Mouse (Mus musculus): ENCODE measurements around the gene Pygl. TPM values are rescaled to one million over a fixed set of nuclear protein-coding genes. Genes with fewer than 3 reads are reported as not detected.

Pygl gene
- polyA plus RNA-seq, 2 experiments: 18.3 to 23.3 TPM

DNA sequence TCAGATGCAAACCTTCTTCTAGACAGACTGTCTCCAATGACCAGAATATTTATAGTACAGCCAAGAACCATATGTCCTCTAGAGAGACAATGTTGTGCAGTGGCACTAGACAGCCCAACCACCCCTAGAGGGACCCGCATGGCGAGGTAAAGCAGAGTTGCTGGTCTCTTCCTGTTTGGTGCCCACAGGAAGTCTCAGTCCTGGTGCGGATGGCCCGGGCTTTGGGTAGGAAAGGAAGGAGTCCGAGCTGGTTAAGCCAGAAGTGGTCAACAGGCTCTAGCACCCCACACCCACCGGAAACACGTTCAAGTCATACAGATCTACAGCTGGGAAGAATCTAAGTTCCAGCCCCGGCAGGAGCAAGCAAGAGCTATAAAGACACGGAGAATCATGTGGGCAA lies 36.0 kb upstream of the Pygl start:
- no peak for TF ChIP-seq POLR2A (IDR thresholded peaks at IDR 0.05; ENCODE audit: borderline replicate concordance, extremely low read depth, insufficient read depth, insufficient read length)
- no peak overlapping the region for H3K9ac ChIP-seq (ENCODE audit: low read depth, low read length, severe bottlenecking)
- no peaks in the 10 kb centered on the region; the same call in 1 of the 2 replicates for H3K27me3 ChIP-seq (ENCODE audit: control insufficient read depth, insufficient read depth, low read length)
- no peak overlapping the region for H3K4me3 ChIP-seq (replicated peaks; ENCODE audit: low read length)
- no peaks in the 10 kb centered on the region for H3K36me3 ChIP-seq (ENCODE audit: control insufficient read depth, insufficient read depth, low read length)
- H3K27ac ChIP-seq (replicated peaks; ENCODE audit: low read depth, low read length): no peak overlapping the region
- H3K4me1 ChIP-seq (ENCODE audit: control insufficient read depth, insufficient read depth, low read length): no peaks in the 10 kb centered on the region; the same call in 1 of the 2 replicates
- no peak for ATAC-seq (ENCODE audit: low FRiP score, low read depth)
- no peak overlapping the region for H3K4me2 ChIP-seq (replicated peaks; ENCODE audit: low read depth, low read length, severe bottlenecking)
- no peaks in the 10 kb centered on the region for H3K9me3 ChIP-seq (ENCODE audit: control insufficient read depth, low read length)
- 86% methylated on average over 9 of the region's 9 CpGs for WGBS
- no peak for DNase-seq (ENCODE audit: low spot score)

DNA sequence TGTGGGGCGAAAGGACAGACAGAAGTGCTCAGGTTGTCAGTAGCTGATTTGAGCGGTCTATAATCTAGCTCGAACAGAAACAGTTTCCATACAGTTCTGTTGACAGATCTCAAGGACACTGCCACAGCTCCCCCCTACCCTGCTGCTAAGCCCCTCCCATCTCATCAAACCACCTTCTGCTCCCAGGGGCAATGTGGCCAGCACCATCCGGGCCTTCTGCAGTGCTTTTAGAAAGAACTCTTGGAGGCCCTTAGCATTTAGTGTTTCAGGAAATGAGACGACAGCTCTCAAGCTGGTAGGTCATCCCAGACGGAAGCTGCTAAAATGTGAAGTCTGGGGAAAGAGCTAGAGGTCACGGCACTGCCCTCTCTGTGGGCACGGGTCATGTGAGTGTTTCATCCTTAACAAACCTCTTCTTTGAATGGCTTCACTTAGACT lies 35.2 kb upstream of the Pygl start:
- Histone ChIP-seq H3K9me3 (ENCODE audit: control insufficient read depth, low read length) (no peaks in the 10 kb centered on the region), H3K9ac (ENCODE audit: low read depth, low read length, severe bottlenecking) (no peak overlapping the region), H3K36me3 (ENCODE audit: control insufficient read depth, insufficient read depth, low read length) (no peaks in the 10 kb centered on the region), H3K4me3 (replicated peaks; ENCODE audit: low read length) (no peak overlapping the region), H3K4me2 (replicated peaks; ENCODE audit: low read depth, low read length, severe bottlenecking) (no peak overlapping the region), H3K27ac (replicated peaks; ENCODE audit: low read depth, low read length) (no peak overlapping the region), H3K27me3 (ENCODE audit: control insufficient read depth, insufficient read depth, low read length) (no peaks in the 10 kb centered on the region; the same call in 1 of the 2 replicates), H3K4me1 (ENCODE audit: control insufficient read depth, insufficient read depth, low read length) (no peaks in the 10 kb centered on the region; the same call in 1 of the 2 replicates)
- ATAC-seq (ENCODE audit: low FRiP score, low read depth) (no peak), DNase-seq (ENCODE audit: low spot score) (no peak)
- TF ChIP-seq POLR2A (IDR thresholded peaks at IDR 0.05; ENCODE audit: borderline replicate concordance, extremely low read depth, insufficient read depth, insufficient read length): no peak
- 37% methylated on average over 8 of the region's 8 CpGs for WGBS

DNA sequence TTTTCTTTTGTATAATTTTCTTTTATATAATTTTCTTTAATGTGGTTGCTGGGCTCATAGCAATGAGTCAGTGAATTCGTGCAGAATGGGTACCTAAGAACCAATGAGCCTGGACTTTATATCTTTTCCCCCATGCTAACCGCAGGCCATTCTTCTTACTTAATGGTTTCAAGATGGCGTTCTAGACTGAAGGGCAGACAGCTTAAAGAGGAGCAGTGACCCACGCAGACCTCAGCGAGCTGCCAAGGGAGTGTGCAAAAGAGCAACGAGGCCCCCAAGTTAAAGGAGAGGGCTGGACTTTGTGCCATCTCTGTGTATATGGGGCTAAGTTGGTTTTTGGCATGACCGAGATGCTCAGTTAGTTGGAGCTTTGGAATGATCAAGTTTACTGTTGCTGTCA lies 32.4 kb upstream of the Pygl start:
- Histone ChIP-seq H3K9me3 (ENCODE audit: control insufficient read depth, low read length) (no peaks in the 10 kb centered on the region), H3K9ac (ENCODE audit: low read depth, low read length, severe bottlenecking) (no peak overlapping the region), H3K27ac (replicated peaks; ENCODE audit: low read depth, low read length) (no peak overlapping the region), H3K4me3 (replicated peaks; ENCODE audit: low read length) (no peak overlapping the region), H3K4me2 (replicated peaks; ENCODE audit: low read depth, low read length, severe bottlenecking) (no peak overlapping the region), H3K27me3 (ENCODE audit: control insufficient read depth, insufficient read depth, low read length) (no peaks in the 10 kb centered on the region; the same call in 1 of the 2 replicates), H3K4me1 (ENCODE audit: control insufficient read depth, insufficient read depth, low read length) (no peaks in the 10 kb centered on the region; the same call in 1 of the 2 replicates), H3K36me3 (ENCODE audit: control insufficient read depth, insufficient read depth, low read length) (no peaks in the 10 kb centered on the region)
- TF ChIP-seq POLR2A (IDR thresholded peaks at IDR 0.05; ENCODE audit: borderline replicate concordance, extremely low read depth, insufficient read depth, insufficient read length): no peak
- 37% methylated on average over 7 of the region's 7 CpGs for WGBS
- ATAC-seq (ENCODE audit: low FRiP score, low read depth) (no peak), DNase-seq (ENCODE audit: low spot score) (no peak)

DNA sequence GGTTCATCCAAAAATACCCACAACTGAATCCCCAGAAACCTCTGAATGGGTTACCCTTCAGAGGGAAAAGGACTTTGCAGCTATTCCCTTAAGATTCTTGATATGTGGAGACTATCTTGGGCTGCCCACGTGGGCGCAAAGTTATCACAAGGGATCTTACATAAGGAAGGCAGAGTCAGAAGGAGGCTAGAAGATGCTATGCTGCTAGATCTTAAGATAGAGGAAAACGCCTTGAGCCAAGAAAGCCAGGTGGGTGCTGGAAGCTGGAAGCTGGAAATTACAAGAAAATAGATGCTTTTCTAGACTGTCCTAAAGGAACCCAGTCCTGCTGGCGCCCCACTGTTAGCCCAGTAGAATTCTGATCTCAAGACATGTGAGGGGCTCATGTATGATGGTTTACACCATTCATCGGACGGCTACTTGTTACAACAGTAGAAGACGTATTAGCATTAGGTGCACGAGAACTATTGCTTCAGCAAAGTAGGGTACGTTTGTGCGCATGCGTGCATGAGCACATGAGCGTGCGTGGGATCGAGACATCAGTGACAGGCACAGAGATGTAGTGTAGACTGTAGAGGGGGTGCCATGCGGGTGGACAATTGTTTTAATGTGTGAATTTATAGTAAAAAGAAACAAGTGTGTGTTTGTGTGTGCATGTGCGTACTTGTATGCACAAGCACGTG lies 31.1 kb upstream of the Pygl start:
- Histone ChIP-seq H3K27me3 (ENCODE audit: control insufficient read depth, insufficient read depth, low read length) (no peaks in the 10 kb centered on the region; the same call in 1 of the 2 replicates), H3K4me3 (replicated peaks; ENCODE audit: low read length) (no peak overlapping the region), H3K9me3 (ENCODE audit: control insufficient read depth, low read length) (no peaks in the 10 kb centered on the region), H3K36me3 (ENCODE audit: control insufficient read depth, insufficient read depth, low read length) (no peaks in the 10 kb centered on the region), H3K27ac (replicated peaks; ENCODE audit: low read depth, low read length) (no peak overlapping the region), H3K4me1 (ENCODE audit: control insufficient read depth, insufficient read depth, low read length) (no peaks in the 10 kb centered on the region; the same call in 1 of the 2 replicates), H3K9ac (ENCODE audit: low read depth, low read length, severe bottlenecking) (no peak overlapping the region), H3K4me2 (replicated peaks; ENCODE audit: low read depth, low read length, severe bottlenecking) (no peak overlapping the region)
- 88% methylated on average over 17 of the region's 17 CpGs for WGBS
- DNase-seq (ENCODE audit: low spot score) (no peak), ATAC-seq (ENCODE audit: low FRiP score, low read depth) (no peak)
- TF ChIP-seq POLR2A (IDR thresholded peaks at IDR 0.05; ENCODE audit: borderline replicate concordance, extremely low read depth, insufficient read depth, insufficient read length): no peak

DNA sequence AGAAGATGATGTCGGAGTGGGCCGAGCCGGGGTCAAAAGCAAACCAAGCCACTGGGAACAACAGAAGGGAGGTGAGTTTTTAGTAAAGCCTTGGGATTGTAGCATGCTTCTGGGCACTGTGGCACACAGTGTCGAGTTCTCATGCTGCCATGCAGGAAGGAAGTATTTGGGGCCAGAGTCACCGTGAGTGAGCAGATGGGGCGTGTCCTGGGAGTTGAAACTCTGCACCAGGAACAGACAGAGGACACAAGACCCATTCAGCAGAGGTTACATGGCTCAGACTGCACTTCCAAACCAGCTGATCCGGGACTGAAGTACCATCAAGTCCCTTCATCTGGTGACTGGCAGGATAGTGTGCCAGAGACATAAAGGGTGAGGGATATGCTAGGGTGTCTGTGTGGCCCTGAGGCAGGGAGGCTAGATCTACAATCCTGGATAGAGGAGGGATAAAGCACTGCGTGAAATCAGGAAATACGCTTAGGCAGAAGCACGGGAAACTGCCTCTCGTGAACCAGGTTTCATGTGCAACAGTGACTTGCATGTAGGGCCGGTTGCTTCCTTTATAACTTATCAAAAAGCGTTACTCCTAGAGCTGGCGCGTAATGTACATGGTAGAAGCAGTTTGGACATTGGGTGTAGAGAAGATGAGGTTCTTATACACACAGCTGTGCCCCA lies 20.1 kb upstream of the Pygl start:
- Histone ChIP-seq H3K36me3 (ENCODE audit: control insufficient read depth, insufficient read depth, low read length) (no peaks in the 10 kb centered on the region), H3K4me1 (ENCODE audit: control insufficient read depth, insufficient read depth, low read length) (no peaks in the 10 kb centered on the region), H3K9ac (ENCODE audit: low read depth, low read length, severe bottlenecking) (no peak overlapping the region), H3K4me2 (replicated peaks; ENCODE audit: low read depth, low read length, severe bottlenecking) (no peak overlapping the region), H3K27me3 (ENCODE audit: control insufficient read depth, insufficient read depth, low read length) (no peaks in the 10 kb centered on the region), H3K9me3 (ENCODE audit: control insufficient read depth, low read length) (no peaks in the 10 kb centered on the region), H3K4me3 (replicated peaks; ENCODE audit: low read length) (no peak overlapping the region), H3K27ac (replicated peaks; ENCODE audit: low read depth, low read length) (no peak overlapping the region)
- ATAC-seq (ENCODE audit: low FRiP score, low read depth): no peak
- WGBS: 80% methylated on average over 15 of the region's 15 CpGs
- DNase-seq (ENCODE audit: low spot score): no peak
- TF ChIP-seq POLR2A (IDR thresholded peaks at IDR 0.05; ENCODE audit: borderline replicate concordance, extremely low read depth, insufficient read depth, insufficient read length): no peak
